Comparison of ENCODE assay signal across 9 mouse cellular contexts in the genomic region with DNA sequence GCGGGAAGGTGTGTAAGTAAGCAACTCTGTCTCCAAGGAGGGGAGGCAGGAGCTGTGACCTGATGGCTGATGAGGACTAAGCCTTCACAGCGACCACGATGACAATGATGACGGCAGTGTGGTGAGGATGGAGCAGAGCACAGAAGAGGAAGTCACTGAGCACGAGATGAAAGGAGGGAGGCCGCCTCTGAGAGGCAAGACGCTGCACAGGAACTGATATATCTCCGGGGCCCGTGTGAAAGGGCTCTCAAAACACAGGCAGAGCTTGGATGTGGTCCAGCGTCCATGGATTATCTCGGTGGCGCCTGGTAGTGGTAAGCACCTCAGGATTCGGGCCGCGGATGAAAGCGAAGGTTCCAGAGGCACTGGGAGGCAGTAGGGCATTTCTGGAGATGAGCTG.
A peak's percentile ranks its signal among the peaks of the same experiment; 100 is the strongest.
DNase-seq lines count a peak whose midpoint lies in the region; ATAC-seq lines count a peak whose summit lies in the region.
"Had no signal": no experiment of that assay in that cellular context is flagged by ENCODE, and none has a peak within 500 bp of the region (broad histone marks: within the 10 kb centered on the region; RNA-seq: fewer than 3 reads in every experiment).

No protein-coding gene starts in this region.

- DNase-seq in kidney, postnatal 4 days: peak; percentile 28 to 47
- no peak for DNase-seq in kidney, adult 9 months
- peak; percentile 81 for DNase-seq in thymus, postnatal 25 days
- DNase-seq in layer of hippocampus, adult 11-12 months (ENCODE audit: low spot score): no peak
- no peak for DNase-seq in cerebellum, adult 8-10 months

- peak; percentile 94 for ATAC-seq in granulocyte monocyte progenitor cell, adult 5-6 weeks (replicated peaks; ENCODE audit: poor library complexity, severe bottlenecking)
- ATAC-seq in megakaryocyte-erythroid progenitor cell, adult 5-6 weeks (replicated peaks; ENCODE audit: low FRiP score, low TSS enrichment, poor library complexity, severe bottlenecking): peak; percentile 80
- ATAC-seq in frontal cortex, adult (ENCODE audit: low TSS enrichment): no peak
- ATAC-seq: hindbrain, embryonic 16.5 days had no signal

Comparison
In these comparisons a context has a peak if more than half of its experiments do, and no peak if none do; other contexts are left out.
1. DNase-seq: peak in kidney, postnatal 4 days (2 of 2) and thymus, postnatal 25 days (single experiment); none in kidney, adult 9 months (single experiment), layer of hippocampus, adult 11-12 months (single experiment) and cerebellum, adult 8-10 months (single experiment).